Mouse (Mus musculus) bone marrow, adult 2 months (tissue): ENCODE data around the gene Cenps. TPM values are rescaled to one million over a fixed set of nuclear protein-coding genes. Genes with fewer than 3 reads are reported as not detected.
A peak's percentile ranks its signal among the peaks of the same experiment; 100 is the strongest.
"Not testable (repeated sequence)": the region's sequence is repeated elsewhere in the genome, so short reads cannot be mapped to it uniquely, and the experiment has no call there.

Source experiments
- H3K27ac ChIP-seq: fragments of 200-500 bp; 2 replicates; pipeline ENCODE4 v1.5.1; 2012; ENCODE audit warnings: low read depth, mild to moderate bottlenecking, control low read depth, inconsistent platforms, low read length; ENCODE audit not compliant: control insufficient read depth, poor library complexity, insufficient read depth
- H3K4me1 ChIP-seq: fragments of 200-500 bp; 2 replicates; pipeline ENCODE4 v1.6.1; 2011; ENCODE audit warnings: low read length; ENCODE audit not compliant: control insufficient read depth, insufficient read depth
- H3K4me3 ChIP-seq: fragments of 200-500 bp; replicated peaks from 2 replicates; pipeline ENCODE3; 2011; ENCODE audit warnings: mild to moderate bottlenecking, low read depth, low read length, control low read depth; ENCODE audit not compliant: control insufficient read depth
- CTCF ChIP-seq: fragments of 200-500 bp; IDR thresholded peaks from 2 replicates; pipeline ENCODE4 v1.5.1; 2011; ENCODE audit warnings: low read length, control low read depth; ENCODE audit not compliant: control insufficient read depth, insufficient read depth
- POLR2A ChIP-seq: fragments of 200-500 bp; IDR thresholded peaks from 2 replicates; pipeline ENCODE4 v1.6.1; 2011; ENCODE audit warnings: low read depth, mild to moderate bottlenecking, control low read depth, low read length, borderline replicate concordance; ENCODE audit not compliant: control insufficient read depth
- WGBS: fragments of 180-500 bp; shearing (Covaris S2); methylation state at CpG from one replicate; pipeline ENCODE4 v1.1.7; 2018; 5-methylcytosine and 5-hydroxymethylcytosine counted together
- polyA plus RNA-seq: library from polyadenylated mRNA; stranded (reverse); fragments of >200 nt; gene quantifications from 2 replicates; pipeline ENCODE4 v1.2.4, GENCODE M21; 2011; ENCODE audit warnings: low replicate concordance; ENCODE audit not compliant: missing spikeins, insufficient read depth, insufficient read length

Cenps gene
- polyA plus RNA-seq, 1 experiment, result 47.8 TPM

DNA sequence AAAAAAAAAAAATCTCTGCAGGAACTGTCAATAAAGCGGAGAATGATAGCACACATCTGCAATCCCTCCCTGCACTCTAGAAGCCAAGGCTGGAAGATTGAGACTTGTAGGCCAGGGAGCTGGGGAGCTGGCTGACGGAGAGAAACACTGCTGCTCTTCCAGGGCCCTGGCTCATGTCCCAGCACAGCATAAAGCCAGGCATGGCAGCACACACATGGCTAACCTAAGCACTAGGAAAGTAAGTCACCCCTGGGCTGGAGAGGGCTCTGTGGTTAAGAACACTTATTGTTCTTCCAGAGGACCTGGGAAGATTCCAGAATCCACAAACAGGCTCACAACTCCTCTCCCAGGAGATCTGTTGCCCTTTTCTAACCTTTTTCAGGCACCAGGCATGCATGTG is 35.2 kb upstream of the Cenps start:
- Histone ChIP-seq H3K4me1 (peaks cover 7% of the 10 kb centered on the region), H3K27ac (peak overlapping the region; percentile 65), H3K4me3 (no peak overlapping the region)
- 51% methylated on average over 2 of the region's 2 CpGs for WGBS
- no peak for TF ChIP-seq CTCF
- TF ChIP-seq POLR2A, result no peak

DNA sequence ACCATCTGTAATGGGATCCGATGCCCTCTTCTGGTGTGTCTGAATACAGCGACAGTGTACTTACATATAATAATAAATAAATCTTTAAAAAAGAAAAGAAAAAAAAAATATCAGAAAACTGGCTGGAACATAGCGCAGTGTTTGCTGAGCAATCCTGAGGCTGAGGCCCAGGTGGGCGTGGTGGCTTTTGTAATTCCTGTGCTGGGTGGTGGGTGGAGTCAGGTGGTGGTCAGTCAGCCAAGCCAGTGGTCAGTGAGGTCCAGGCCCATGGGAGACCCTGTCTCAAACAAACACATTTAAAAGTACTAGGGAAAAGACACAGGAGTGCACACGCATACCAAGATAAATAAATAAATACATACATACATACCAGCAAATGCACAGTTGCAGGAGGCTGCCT is 34.7 kb upstream of the Cenps start:
- TF ChIP-seq CTCF, result no peak
- no peak for TF ChIP-seq POLR2A
- Histone ChIP-seq H3K4me3 (no peak overlapping the region), H3K27ac (peak overlapping the region; percentile 65; the same call in 1 of the 2 replicates), H3K4me1 (peaks cover 7% of the 10 kb centered on the region)
- WGBS, result 65% methylated on average over 5 of the region's 5 CpGs

DNA sequence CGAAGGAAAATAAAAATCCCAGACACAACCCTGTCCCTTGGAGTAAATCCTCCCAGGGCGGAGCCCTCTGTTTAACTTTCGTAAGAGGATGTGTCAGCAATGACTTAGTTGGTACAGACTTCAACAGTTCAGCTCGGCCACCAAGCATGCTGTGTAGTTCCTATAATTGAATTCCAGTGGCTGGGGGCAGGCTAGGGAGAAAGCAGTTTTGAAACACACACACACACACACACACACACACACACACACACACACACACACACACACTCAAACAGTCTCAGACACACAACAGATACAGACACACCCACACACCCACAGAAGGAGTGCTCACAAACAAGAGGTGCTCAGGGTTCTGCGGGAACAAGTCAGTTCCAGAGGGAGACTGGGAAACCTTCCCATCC is 34.2 kb upstream of the Cenps start:
- no peak overlapping the region for H3K4me3 ChIP-seq
- 39% methylated on average over 5 of the region's 5 CpGs for WGBS
- peak overlapping the region; percentile 65 for H3K27ac ChIP-seq
- peaks cover 7% of the 10 kb centered on the region for H3K4me1 ChIP-seq
- TF ChIP-seq CTCF (no peak), POLR2A (no peak)

DNA sequence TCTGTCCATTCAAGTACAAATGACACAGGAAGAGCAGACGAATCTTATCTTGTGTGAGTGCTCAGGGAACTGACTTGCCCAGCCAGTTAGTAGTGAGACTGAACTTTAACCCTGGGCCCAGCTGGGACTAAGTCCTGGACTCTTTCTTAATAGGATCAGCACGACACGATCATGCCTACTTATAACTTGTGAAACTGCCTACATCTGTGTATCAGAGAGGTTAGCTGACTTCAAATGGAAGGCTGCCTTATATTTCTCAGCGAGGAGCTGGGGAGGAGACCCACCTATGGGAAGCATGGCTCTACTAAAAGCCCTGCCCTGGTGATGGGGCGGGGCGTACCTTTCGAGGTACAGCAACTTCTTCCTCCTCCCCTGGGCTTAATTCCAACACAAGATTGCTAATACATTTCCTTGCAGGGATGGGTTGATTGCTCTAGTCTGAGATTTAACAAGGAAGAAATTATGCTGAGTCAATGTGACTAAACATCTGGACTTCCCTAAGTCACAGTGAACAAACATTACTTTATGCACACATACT is 33.0 kb upstream of the Cenps start:
- WGBS, result 17% methylated on average over 7 of the region's 7 CpGs
- Histone ChIP-seq H3K4me3 (no peak overlapping the region), H3K27ac (peak overlapping the region; percentile 73), H3K4me1 (peaks cover 7% of the 10 kb centered on the region)
- TF ChIP-seq POLR2A, result no peak
- no peak for TF ChIP-seq CTCF

DNA sequence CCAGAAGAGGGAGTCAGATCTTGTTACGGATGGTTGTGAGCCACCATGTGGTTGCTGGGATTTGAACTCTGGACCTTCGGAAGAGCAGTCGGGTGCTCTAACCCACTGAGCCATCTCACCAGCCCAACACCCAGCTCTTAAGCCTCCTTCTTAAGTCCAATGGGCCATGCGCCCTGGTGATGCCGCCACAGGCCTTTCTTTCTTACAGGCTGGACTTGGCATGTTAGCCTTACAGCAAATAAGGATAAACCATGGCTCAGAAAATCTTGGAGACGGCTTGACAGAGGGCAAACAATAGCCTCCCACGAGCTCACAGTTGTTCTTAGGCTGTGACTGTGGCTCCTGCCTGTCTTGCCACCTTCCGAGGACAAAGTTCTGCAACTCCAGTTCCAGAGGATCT is 32.5 kb upstream of the Cenps start:
- not testable (repeated sequence) for H3K4me1 ChIP-seq, H3K4me3 ChIP-seq
- 78% methylated on average over 7 of the region's 8 CpGs for WGBS
- H3K27ac ChIP-seq, result peak overlapping the region; percentile 73

DNA sequence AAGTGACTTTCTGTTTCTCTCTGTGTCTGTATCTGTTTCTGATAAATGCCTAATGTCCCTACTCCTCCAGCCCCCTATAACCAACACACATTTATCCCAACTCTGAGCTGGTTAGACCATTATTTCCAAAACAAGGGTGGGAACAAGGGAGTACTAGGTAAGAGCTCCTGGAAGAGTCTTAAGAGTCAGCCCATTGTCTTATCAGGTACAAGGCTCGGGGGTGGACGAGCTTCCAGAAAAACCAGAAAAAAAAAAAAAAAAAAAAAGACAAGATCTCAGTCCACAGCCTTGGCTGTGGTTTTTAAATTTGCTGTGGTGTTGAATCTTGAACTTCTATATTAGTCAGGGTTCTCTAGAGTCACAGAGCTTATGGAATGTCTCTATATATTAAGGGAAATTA is 30.6 kb upstream of the Cenps start:
- 38% methylated on average over 2 of the region's 2 CpGs for WGBS
- no peak overlapping the region for H3K27ac ChIP-seq
- H3K4me3 ChIP-seq, result no peak overlapping the region
- H3K4me1 ChIP-seq, result peaks cover 4% of the 10 kb centered on the region
- TF ChIP-seq POLR2A, result no peak

DNA sequence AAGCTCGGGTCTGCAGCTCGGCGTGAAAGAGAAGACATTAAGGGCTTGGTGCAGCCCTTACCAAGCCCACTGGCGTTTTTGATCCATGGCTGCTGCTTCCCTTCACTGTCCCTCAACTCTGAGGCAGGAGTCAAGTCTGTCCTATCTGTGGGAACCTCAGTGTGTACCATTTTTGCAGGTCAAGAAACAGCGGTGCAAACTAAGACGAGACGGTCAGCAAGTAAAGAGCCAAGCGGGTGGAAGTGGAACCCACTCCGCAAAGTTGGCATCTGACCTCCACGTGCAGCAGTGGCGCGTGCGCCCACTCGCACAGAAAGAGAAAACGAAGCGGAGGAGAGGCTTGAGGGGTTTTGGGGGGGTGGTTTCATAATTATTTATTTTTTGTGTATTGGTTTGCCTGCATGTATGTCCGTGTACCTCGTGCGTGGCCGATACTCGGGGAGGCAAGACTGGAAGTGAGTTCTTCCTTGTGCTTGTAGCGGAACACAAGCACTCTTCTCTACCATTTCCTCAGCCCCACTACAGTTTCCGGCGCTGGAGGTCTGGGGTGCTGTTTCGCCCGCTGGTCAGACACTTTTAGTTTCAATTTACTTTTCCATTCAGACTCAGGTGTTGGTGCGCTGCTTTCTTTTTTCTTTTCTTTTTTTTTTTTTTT is 29.7 kb upstream of the Cenps start:
- peak overlapping the region; percentile 77 for H3K27ac ChIP-seq
- H3K4me3 ChIP-seq, result peak overlapping the region; percentile 81
- peaks cover 4% of the 10 kb centered on the region for H3K4me1 ChIP-seq
- TF ChIP-seq CTCF, result no peak
- no peak for TF ChIP-seq POLR2A
- WGBS, result under 1% methylated on average over 27 of the region's 27 CpGs

DNA sequence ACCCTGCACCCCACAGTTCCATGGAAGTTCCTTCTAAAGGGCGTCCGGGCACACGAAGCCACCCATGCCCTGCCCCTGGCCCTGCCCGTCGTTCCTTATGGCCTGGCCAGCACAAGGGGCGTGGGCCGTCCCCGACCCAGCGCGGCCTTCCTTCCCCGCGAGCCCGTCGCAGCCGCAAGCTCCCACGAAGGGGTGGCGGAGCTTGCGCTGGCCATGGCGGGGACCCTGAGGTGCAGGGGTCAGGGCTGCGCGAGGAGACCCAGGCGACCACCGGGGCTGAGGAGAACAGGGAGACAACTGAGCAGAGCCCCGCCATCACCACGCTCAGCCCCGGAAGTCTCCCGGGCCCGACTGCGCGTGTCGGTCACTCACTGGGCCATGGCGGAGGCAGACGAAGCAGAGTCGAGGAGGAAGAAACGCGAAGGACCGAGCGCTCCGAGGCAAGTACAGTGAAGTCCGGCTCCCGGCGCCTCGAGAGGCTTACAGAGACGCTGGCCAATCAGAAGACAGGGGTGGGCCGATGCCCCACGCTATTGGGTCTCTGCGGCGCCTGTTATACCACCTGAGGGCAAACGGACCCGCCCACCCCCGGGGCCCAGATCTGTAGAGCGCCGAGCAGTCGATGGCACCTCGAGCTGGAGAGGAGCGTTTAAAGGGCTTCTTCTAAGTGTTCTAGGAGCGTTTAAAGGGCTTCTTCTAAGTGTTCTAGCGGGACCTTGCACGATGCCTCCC is 29.0 kb upstream of the Cenps start, which contains the start of gene Pgd:
Pgd (minus strand) TSS at position 557 of the 732 bp plus-strand sequence.
- H3K4me3 ChIP-seq, result peak within 1 kb of the TSS; percentile 87
- TF ChIP-seq CTCF (no peak), POLR2A (peak; percentile 97)
- peaks cover 4% of the 10 kb centered on the region for H3K4me1 ChIP-seq
- H3K27ac ChIP-seq, result peak within 1 kb of the TSS; percentile 95
- under 1% methylated on average over 59 of the region's 59 CpGs for WGBS
